Mouse (Mus musculus) cerebellum, postnatal 36 days (tissue): ENCODE data around the gene Hoxc11.
A peak's percentile ranks its signal among the peaks of the same experiment; 100 is the strongest.

Experiments
- DNase-seq, 2 experiments: peaks; one replicate each; pipeline ENCODE4 v3.0.0; 2021 to 2022; ENCODE audit warnings: mixed read lengths in 2 of 2

The Hoxc11 gene

DNA sequence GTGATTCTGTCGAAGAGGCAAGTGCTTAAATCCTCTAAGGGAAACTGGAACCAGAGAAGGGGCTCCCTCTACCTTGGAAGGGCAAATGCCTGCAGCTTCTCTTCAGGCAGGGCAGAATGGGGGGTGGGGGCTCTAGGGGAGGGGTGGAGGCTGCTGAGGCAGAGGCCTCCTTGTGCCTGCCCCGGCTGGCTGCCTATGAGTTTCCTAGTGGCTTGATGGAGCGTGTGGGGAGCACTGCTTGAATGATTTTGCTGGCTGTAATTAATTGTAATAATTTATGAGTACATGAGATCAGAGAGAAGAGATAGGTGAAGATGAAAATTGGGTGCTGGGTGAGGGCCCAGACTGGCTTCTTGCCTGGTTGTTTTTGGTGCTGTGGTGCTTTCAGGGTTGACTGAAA, 30.7 kb downstream of the Hoxc11 start:
- no peak for DNase-seq

DNA sequence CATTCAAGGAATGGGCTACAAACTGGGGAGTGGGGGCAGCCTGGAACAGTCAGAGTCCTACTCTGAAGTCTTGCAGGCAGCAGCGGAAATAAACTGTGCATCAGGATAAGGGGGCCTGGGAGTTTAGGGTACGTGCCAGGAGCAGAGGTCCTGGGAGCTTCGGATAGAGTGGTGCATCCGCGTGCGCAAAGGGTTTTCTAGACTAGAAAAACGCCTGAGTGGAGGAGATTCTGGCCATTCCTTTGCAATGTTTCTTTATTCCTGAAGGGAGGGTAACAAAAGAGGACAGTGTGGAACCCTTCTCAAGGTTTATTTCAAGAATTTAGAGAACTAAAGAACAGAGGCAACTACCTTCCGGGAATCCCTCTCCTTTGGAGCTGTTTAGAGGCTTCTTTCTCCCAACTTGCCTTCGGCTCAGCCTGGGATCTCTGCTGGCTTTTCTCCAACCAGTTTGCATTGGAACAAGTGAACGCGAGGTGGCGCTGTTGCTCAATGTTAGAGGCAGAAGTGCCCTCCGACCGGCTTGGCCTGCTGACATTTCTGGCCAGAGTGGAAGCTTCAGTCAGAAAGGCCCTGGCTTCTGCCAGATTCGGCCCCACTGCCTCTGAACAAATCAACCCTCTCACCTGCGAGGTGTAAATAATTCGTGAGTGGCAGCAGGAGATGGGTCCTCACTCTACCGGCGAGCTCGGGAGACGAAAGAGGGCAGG, 33.1 kb downstream of the Hoxc11 start:
- peak; percentile 90 to 97 for DNase-seq

DNA sequence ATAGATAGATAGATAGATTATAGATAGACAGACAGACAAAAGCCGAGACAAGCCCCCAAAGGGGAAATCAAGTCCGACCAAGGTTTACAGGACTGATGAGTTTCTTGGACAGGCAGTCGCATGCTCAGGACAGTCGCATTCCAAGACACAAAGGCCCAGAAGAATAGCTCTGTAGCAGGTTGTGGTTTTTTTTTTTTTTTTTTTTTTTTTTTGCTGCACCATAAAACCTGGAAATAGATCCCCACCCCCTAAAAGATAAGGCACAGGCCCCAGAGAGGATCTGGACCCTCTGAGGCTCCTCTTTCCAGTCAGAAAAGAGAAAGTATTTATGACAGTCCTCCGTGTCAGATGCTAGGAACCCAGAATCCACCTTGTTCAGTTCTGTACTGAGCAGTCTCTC, 33.9 kb downstream of the Hoxc11 start:
- no peak for DNase-seq

DNA sequence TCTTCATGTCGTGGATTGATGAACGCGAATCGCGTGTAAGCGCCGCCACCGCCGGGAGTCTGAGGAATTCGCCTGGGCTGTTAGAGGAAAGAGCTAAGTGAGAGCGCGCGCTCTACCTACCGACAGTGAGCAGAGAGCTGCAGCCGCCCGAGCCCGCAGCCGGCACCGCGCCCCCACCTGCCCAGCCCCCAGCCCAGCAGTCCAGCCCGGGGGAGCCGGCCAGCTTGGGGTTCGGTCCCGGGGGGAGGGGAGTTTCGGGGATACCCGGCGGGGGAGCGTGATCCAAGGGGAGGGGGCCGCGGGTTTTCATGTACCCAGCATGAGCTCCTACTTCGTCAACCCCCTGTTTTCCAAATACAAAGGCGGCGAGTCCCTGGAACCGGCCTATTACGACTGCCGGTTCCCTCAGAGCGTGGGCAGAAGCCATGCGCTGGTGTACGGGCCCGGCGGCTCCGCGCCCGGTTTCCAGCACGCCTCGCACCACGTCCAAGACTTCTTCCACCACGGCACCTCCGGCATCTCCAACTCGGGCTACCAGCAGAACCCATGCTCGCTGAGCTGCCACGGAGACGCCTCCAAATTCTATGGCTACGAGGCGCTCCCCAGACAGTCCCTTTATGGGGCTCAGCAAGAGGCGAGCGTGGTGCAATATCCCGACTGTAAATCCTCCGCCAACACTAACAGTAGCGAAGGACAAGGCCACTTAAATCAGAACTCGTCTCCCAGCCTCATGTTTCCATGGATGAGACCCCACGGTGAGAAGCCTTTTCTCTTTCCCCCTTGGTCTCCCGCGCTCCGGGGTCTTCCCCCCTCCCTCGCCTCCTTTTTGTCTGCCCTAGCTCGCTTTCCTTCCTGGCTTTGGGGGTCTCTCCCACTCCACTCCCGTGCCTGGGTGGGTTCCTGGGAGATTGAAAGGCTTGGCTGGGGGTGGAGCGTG, 36.5 kb downstream of the Hoxc11 start, which contains the start of gene Hoxc8:
TSS of gene Hoxc8 (plus strand) at position 147 of the 937 bp plus-strand sequence.
- DNase-seq = no peak

DNA sequence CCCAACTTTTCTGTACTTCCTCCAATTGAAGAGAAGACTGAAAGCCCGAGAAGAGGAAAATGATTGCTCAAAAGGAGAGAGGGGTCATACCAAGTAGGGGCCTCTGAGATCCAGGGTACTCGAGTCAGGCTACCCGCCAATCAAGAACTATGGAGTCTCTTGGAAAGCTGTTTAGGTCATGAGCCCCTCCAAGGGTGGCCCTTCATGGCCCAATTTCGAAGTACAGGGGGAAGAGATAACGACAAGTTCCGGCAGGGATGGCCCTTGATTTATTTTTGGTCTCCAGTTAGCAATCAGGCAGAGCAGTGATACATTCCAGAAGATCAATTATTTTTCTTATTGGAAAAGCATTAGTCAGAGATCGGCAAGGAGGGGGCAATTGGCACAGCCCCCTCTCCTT, 37.6 kb downstream of the Hoxc11 start:
- DNase-seq = no peak

DNA sequence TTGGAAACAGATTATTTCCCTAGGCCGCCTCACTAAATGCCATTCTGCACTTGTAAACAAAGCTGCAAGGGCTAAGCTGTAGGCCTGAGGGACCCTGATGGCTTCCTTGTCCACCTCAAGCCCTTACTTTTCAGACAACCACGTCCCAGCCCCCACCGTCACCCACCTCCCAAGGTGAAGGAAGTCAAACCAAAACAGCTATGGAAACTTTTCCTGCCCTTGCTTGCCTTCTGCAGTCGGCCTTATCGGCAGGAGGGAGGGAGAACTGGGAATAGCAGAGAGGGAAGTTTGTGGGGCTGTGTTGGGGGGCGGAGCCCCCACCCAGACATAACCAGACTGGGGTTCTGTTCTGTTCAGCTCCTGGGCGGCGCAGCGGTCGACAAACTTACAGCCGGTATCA, 38.0 kb downstream of the Hoxc11 start:
- DNase-seq = no peak

DNA sequence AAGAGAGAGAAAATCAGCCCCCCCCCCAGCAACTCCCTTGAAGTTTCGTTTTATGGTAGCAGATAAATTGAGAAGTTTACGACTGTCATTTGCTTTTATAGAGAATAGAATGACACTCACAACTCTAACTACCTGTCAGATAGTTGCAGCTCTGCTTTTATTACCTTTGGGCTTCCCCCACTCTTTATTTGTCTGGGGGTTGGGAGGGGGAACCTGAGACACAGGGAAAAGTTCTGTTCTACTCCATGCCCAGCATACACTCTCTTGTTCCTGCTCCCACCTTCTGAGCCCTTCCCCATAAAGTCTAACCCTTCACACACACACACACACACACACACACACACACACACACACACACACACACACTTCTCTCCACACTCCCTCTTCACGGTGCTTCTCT, 38.6 kb downstream of the Hoxc11 start:
- DNase-seq = no peak

DNA sequence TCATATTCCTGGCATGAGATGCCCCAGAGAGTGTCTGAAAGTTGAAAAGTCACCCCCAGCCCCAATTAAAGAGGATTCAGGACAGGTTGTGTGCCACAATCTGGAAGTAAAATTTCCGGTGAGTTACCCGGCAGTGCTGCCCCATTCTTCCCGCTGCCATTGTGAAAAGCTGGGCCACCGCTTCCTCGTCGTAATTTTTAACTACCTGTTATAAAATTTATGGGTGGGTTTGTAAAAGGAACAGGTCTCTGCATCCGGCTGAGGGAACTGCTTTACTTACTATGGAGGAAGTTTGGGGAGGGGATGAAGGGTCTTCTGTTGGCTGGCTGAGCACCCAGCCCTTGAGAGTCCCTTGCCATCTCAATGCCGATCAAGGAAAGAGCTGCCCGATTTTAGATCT, 42.3 kb downstream of the Hoxc11 start:
- DNase-seq = no peak

DNA sequence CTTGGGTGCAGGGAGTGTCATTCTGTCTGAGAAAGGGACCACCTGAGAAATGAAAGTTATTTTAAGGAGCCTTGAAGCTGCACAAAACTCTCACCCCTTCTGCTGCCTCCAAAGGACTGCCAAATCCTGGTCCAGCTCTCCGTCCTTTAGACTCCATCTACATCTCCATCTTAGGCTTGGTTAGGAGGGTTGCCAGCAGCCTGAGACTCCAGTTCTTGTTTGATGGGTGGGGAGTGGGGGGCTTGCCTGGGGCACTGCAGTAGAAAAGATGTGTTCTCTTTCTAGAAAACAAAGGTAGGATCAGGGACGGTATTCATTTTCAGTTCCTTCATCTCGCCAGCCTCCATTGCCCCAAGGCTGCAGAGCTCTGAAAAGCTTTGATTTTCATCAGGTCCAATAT, 43.2 kb downstream of the Hoxc11 start:
- DNase-seq = no peak

DNA sequence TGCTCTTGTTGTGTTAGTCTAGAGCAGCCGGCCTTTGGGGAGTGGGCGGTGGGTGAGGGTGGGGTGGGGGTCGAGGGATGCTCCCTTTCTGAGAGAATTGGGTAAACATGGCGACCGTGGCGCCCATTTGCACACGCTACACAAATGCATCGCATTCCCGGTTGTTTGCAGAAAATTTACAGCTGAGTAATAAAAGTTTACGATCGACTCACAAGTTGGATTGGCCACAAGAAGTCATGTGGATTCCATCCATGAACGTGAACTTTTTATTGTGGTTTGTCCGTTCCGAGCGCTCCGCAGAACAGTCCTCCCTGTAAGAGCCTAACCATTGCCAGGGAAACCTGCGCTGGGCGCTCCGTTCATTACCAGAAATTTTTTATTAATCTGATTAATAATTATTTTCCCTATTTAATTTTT, 43.7 kb downstream of the Hoxc11 start, which contains the start of gene Hoxc6:
TSS of gene Hoxc6 (plus strand) at position 319 of the 417 bp plus-strand sequence.
- DNase-seq = no peak

DNA sequence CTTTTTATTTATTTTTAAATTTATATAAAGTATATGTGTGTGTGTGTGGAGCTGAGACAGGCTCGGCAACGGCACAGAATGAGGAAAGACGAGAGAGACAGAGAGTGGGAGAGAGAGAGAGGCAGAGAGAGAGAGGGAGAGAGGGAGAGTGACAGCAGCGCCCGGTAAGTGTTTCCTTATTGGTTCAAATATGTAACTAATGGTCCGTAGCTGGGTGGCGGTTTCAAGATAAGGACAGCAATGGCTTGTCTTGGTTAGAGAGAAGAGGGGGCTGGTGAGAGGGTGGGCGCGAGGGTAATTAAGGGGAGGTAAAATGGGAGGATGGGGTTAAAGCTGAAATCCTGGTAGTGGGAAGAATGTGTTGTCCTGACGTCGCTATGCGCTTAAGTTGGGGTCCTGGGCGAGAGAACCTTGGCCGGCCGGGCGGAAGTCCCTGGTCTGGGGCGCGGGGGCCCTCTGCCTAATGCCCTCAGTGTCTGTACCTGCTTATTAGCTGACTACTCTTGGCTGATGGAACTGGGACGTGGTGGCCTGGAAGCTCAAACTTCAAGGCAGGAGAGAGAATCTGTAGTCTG, 44.5 kb downstream of the Hoxc11 start:
- DNase-seq = no peak

DNA sequence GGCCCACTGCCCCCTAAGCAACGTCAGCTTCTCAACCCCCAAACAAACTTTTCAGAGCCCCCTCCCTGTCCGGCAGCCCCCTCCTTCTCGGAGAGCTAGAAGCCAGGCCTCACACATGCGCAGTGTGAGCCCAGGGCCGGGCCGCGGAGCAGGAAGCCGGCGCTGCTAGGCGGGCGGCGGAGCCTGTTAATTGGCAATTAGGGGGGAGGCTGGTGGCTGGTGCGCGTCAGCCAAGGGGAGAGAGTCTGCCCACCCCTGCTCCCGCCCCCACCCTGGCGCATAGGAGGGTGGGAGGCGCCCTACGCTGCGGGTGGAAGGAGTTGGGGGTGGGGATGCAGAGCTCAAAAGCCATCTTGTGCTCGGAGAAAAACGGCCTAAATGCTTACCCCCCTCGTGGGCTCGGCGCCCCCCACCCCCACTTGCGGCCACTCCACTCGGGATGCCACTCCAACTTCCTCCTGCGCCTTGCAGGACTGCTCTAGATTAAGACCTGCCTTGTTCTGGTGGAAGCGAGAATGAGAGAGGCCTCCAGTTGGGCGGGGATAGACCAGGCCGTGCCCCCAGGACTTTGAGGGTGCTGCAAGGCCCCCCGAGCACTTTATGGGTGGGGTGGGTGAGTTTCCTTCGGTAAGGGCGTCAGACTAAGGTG, 45.1 kb downstream of the Hoxc11 start:
- peak; percentile 39 to 41 for DNase-seq

DNA sequence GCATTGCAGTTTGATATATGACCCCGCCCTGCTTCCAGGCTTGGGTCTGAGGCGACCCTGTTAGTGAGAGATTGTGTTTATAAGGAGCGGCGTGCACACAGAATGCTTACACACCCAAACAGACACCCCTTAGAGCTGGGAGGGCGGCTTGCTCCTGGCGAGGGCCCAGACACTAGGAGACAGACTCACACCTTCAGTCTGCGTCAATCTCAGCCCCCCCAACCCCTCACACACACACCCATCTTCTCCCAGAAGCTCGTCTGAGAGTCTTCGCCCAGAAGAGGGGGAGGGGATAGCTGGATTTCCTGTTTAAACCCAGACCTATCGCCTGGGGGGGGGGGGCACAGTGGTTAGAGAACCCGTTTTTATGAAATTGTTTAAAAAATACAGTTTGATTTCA, 45.7 kb downstream of the Hoxc11 start:
- no peak for DNase-seq

DNA sequence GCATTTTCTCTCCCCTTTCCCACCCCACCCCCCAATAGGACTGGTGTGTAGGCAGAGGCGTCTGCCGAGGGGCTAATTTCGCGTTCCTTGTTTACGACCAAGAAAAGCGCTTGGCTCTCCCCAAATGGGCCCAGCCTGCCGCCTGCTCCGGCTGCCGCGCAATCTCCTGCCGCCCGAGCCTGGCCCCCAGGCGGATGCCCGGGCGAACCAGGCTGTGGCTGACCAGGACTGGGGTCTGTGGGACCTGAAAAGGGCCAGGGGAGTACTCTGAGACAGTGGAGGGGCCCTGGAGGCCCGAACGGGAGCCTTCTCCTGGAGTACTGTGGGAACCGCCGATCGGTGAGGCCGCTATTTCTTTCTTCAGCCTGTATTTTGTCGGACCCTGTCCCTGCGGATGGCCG, 46.3 kb downstream of the Hoxc11 start:
- no peak for DNase-seq

DNA sequence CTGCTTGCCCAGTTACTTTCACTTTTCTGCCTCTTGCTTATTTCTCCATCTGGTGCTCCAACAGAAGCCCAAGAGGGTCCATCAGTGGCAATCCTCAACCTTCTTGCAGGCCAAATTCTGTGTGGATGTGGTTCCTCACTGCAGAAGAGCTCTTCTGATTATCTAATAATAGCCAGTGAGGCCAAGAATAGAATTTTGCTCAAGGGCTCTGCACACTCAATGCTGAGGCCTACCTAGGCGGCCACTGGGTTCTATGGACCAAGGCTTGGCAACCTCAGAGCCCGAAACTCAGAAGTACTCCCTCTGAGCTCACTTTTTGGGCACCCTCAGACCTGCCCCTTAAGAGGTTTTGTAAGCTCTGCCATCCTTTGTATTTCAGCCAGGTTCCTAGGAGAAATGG, 47.1 kb downstream of the Hoxc11 start:
- DNase-seq = no peak

DNA sequence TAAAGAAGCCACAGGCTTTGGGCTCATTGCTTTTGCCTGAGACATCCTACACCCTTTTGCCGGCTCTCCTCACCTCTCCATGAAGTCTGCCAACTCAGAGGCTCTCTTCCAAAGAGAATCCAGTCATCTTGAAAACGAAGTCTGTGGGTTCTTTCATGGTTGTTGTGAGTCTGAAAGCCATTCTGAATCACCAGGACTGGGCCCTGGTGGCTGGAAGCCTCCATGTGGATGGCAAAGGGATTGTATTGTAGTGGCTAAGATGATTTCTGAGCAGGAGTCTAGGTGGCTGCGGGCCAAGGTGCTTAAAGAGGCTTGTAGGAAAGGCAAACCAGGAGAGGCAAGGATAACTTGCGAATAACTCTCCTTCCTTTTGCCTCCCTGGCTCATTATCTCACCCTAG, 47.9 kb downstream of the Hoxc11 start:
- no peak for DNase-seq

DNA sequence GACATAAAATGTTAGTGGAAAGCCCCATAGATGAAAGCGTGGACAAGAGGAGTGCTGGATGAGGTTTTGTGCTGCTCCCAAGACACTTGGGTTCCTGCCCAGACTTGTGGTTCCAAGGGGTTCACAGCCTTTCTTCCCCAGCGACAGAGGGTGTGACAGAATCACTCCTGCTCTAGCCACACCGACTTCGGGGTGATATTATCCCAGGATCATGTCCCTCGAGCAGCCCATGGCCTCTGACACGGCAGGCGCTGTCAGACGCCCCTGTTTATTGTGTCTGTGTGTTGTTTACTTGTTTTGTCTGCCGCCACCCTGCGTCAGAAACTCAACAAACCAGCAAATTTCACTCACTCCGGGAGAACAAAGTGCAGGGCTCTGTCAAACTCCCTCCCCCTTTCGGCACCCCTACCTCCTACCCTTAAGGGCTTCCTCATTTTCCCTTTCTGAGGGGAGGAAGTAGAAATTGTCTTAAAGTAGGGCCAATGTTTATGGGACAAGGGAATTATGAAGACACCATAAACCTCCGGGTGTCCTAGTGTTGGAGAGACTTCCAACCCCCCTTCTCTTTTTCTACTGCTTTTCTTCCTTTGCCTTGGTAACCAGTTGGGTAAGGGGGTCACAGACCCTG, 48.7 kb downstream of the Hoxc11 start:
- no peak for DNase-seq

DNA sequence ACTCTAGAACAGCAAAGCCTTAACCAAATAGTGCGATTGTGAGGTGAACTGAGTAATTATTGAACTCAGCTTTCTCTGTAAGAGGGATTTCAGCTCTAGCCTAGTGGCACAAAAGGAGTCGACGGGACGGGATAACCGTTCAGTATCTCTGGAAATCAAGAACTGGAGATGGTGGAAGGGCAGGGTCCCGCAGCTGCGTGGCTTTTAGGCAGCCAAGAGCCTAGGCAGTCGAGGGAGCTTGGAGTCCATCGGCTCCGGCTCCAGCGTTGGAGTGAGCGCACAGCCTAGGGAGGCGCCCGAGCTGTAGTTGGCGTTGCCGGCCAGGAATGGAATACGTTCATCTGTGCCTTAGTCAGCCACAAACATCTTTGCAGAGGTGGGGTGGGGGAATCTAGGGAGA, 51.1 kb downstream of the Hoxc11 start:
- DNase-seq = no peak

DNA sequence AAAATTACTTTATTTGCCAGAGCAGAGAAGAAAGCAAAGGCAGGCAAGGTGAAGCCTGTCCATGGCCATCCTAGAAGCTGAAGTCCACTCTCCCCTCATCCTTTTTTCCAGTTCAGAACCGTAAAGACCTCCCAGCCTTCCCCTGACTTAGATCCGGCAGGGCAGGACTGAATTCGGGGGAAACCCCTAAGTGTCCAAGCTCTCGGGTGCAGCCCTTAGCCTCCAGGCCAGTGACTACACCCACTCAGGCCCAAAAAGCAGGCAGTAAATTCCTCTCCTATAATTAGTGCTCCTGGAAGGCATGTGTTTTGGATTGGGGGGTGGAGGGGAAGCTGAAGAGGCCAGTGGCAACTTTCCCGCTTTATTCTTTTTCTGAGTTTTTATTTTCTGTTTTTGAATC, 51.6 kb downstream of the Hoxc11 start:
- no peak for DNase-seq

DNA sequence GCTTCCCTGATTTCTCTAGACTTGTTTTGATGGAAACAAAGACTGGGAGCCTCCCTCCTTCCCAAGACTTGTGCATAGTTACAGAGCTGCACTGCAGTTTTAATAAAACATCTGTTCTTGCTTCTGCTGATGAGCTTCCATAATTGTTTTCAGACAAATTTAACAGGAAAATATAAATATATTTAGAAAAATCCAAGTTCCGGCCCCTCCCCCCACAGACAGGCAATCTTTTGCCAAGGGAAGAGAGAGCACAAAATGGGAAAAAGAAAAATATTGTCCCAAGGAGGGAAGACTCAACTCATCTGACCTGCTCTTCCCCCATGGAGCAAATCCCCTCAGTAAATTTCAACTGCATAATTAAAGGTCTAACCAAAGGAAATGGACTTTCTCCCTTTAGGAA, 52.1 kb downstream of the Hoxc11 start:
- DNase-seq = no peak
